Mouse (Mus musculus): ENCODE results near the gene Cfi.

DNA sequence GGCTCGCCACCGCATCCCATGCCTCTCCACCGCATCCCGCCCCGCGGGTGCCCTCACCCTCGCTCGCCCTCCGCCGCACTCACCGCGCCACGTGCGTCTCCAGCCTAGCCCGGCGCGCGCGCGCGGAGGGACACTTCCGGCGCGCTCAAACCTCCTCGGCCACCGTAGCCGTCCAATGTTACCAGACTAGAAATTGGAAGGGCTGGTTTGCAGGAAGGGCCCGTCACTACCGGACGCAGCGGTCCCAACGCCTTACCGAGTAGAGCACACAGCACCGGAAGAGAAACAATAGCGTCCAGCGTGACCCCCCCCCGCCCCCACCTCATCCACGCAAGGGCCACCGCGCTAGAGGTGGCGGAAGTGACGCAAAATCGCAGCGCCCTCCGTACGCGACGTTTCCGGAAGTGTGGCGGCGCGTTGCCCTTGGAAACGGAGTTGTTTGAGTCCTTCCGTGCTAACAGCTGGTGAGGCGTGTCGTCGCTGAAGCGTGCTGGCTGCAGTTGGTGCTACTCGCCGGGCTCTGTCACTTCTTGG lies 4.6 kb upstream of the Cfi start, which contains the start of gene Gar1:
- TF ChIP-seq CTCF (conservative IDR thresholded peaks at IDR 0.05; ENCODE audit: low read length) (no peak), POU5F1 (IDR thresholded peaks at IDR 0.05; ENCODE audit: borderline replicate concordance, low read length) (no peak)

All from E14TG2a.4 (cell line).